Mouse (Mus musculus) liver, embryonic 14.5 days (tissue): Measurements from ENCODE around the gene Socs4. TPM values are rescaled to one million over a fixed set of nuclear protein-coding genes. Genes with fewer than 3 reads are reported as not detected.

Source experiments
- ATAC-seq: fragments of 200-750 bp; cut with Nextera tagmentation; 2 replicates; pipeline ENCODE4 v1.8.0; 2017; ENCODE audit warnings: moderate number of reproducible peaks, mild to moderate bottlenecking, moderate library complexity; ENCODE audit not compliant: insufficient read depth
- DNase-seq, 3 experiments: peaks; one replicate each; pipeline ENCODE4 v3.0.0-alpha.2; 2012 to 2013; ENCODE audit warnings: low read depth in 3 of 3, low spot score in 3 of 3
- H3K27ac ChIP-seq: fragments of 300-500 bp; sonication (generic); 2 replicates; pipeline ENCODE4 v1.5.1; 2014; ENCODE audit warnings: moderate library complexity, mild to moderate bottlenecking, control low read depth, inconsistent platforms
- H3K27me3 ChIP-seq: fragments of 300-500 bp; sonication (generic); 2 replicates; pipeline ENCODE4 v1.6.1; 2014; ENCODE audit warnings: mild to moderate bottlenecking, low read length, moderate library complexity; ENCODE audit not compliant: control insufficient read depth, insufficient read depth
- H3K36me3 ChIP-seq: fragments of 300-500 bp; sonication (generic); replicated peaks from 2 replicates; pipeline ENCODE4 v1.6.1; 2014; ENCODE audit warnings: low read depth; ENCODE audit not compliant: control insufficient read depth, insufficient read depth
- H3K4me1 ChIP-seq, 2 experiments: fragments of 200-500 bp in 1 of 2; fragments of 300-500 bp in 1 of 2; sonication (generic) in 1 of 2; replicated peaks; 2 replicates each; pipeline ENCODE4 v1.6.1; 2012 to 2014; ENCODE audit warnings: antibody characterized with exemption in 1 of 2, inconsistent platforms in 1 of 2, low read length in 1 of 2; ENCODE audit not compliant: control insufficient read depth in 2 of 2, insufficient read depth in 2 of 2
- H3K4me2 ChIP-seq: fragments of 300-500 bp; sonication (generic); 2 replicates; pipeline ENCODE4 v1.6.1; 2014; ENCODE audit warnings: low read depth, mild to moderate bottlenecking, control low read depth, moderate library complexity
- H3K4me3 ChIP-seq, 2 experiments: fragments of 200-500 bp in 1 of 2; fragments of 300-500 bp in 1 of 2; sonication (generic) in 1 of 2; 2 replicates each; pipeline ENCODE4 v1.5.1; 2012 to 2014; ENCODE audit warnings: low read depth in 2 of 2, low read length in 2 of 2, mild to moderate bottlenecking in 2 of 2, control low read depth in 1 of 2, inconsistent platforms in 1 of 2, moderate library complexity in 1 of 2; ENCODE audit not compliant: insufficient read depth in 1 of 2
- H3K9ac ChIP-seq: fragments of 300-500 bp; sonication (generic); replicated peaks from 2 replicates; pipeline ENCODE4 v1.6.1; 2014; ENCODE audit warnings: mild to moderate bottlenecking, control low read depth, moderate library complexity
- H3K9me3 ChIP-seq: fragments of 300-500 bp; sonication (generic); 2 replicates; pipeline ENCODE4 v1.6.1; 2016; ENCODE audit warnings: low read length, mixed read lengths; ENCODE audit not compliant: control insufficient read depth
- CTCF ChIP-seq: IDR thresholded peaks from 2 replicates; pipeline ENCODE4 v1.5.1; 2016; ENCODE audit warnings: antibody characterized with exemption, low read depth, control low read depth
- EP300 ChIP-seq: IDR thresholded peaks from 2 replicates; pipeline ENCODE4 v1.6.1; 2016; ENCODE audit warnings: antibody characterized with exemption, low read depth
- WGBS: fragments of 180-500 bp; shearing (Covaris S2); extraction: QIAGEN DNeasy Blood & Tissue Kit; methylation state at CpG from one replicate; pipeline ENCODE4 v1.1.7; 2014; ENCODE audit not compliant: insufficient replicate concordance; 5-methylcytosine and 5-hydroxymethylcytosine counted together
- polyA plus RNA-seq, 2 experiments: library from polyadenylated mRNA; depleted of rRNA in 1 of 2; stranded (reverse) in 1 of 2; unstranded in 1 of 2; fragments of >200 nt; fragmentation: Nextera tagmentation in 1 of 2; extraction: Ambion mirVana in 1 of 2; gene quantifications; 2 replicates each; pipeline versions ENCODE4 v1.2.1 to v1.2.3; 2012 to 2014

Gene Socs4
- polyA plus RNA-seq, 2 experiments, result 3.0 to 5.2 TPM

GRCm38 (mm10) chr14:47291772-47292171 lies 15.0 kb downstream of the Socs4 start:
- 82% methylated on average over 1 of the region's 1 CpGs for WGBS
- Histone ChIP-seq H3K4me3 (no peak overlapping the region), H3K9me3 (no peaks in the 10 kb centered on the region), H3K9ac (no peak overlapping the region), H3K27ac (no peak overlapping the region), H3K4me2 (no peak overlapping the region), H3K36me3 (peaks cover 11% of the 10 kb centered on the region), H3K4me1 (peaks cover 2 to 12% of the 10 kb centered on the region in 2 experiments), H3K27me3 (no peaks in the 10 kb centered on the region)
- DNase-seq (no peak), ATAC-seq (no peak)
- TF ChIP-seq CTCF (no peak), EP300 (no peak)

GRCm38 (mm10) chr14:47294136-47294535 lies 17.4 kb downstream of the Socs4 start:
- H3K9me3 ChIP-seq, result no peaks in the 10 kb centered on the region
- H3K27ac ChIP-seq, result no peak overlapping the region
- 68% methylated on average over 4 of the region's 4 CpGs for WGBS
- H3K4me2 ChIP-seq, result no peak overlapping the region; the same call in 1 of the 2 replicates
- H3K9ac ChIP-seq, result no peak overlapping the region
- no peak for ATAC-seq
- peaks cover 11% of the 10 kb centered on the region for H3K36me3 ChIP-seq
- H3K4me3 ChIP-seq, result no peak overlapping the region
- peaks cover 13 to 20% of the 10 kb centered on the region in 2 experiments for H3K4me1 ChIP-seq
- no peak for DNase-seq
- no peaks in the 10 kb centered on the region for H3K27me3 ChIP-seq
- TF ChIP-seq EP300, result no peak
- TF ChIP-seq CTCF, result no peak

GRCm38 (mm10) chr14:47296232-47296631 lies 19.5 kb downstream of the Socs4 start:
- no peak overlapping the region for H3K27ac ChIP-seq

GRCm38 (mm10) chr14:47297785-47298407 lies 21.2 kb downstream of the Socs4 start, which contains the start of gene Mapk1ip1l:
Gene Mapk1ip1l, plus strand, starts transcription at chr14:47298266.
- WGBS, result under 1% methylated on average over 34 of the region's 34 CpGs

More at GRCm38 (mm10) chr14:47296232-47296631, 19.5 kb downstream of the Socs4 start:
- TF ChIP-seq EP300 (no peak), CTCF (no peak)
- DNase-seq (no peak), ATAC-seq (no peak)
- peak overlapping the region; percentile 23; the same call in 1 of the 2 replicates for H3K4me2 ChIP-seq
- H3K36me3 ChIP-seq, result no peaks in the 10 kb centered on the region; the same call in 1 of the 2 replicates
- peaks cover 24 to 25% of the 10 kb centered on the region in 2 experiments for H3K4me1 ChIP-seq
- WGBS, result 41% methylated on average over 2 of the region's 2 CpGs
- no peaks in the 10 kb centered on the region for H3K9me3 ChIP-seq
- H3K27me3 ChIP-seq, result no peaks in the 10 kb centered on the region
- H3K4me3 ChIP-seq, result no peak overlapping the region
- no peak overlapping the region for H3K9ac ChIP-seq

GRCm38 (mm10) chr14:47298408-47298792 lies 21.7 kb downstream of the Socs4 start:
- peak overlapping the region; percentile 92 to 97 for H3K4me3 ChIP-seq
- peak overlapping the region; percentile 74 for H3K27ac ChIP-seq
- peak overlapping the region; percentile 84 for H3K4me2 ChIP-seq
- H3K4me1 ChIP-seq, result peaks cover 24 to 31% of the 10 kb centered on the region in 2 experiments
- no peaks in the 10 kb centered on the region for H3K9me3 ChIP-seq
- DNase-seq (no peak), ATAC-seq (peak; percentile 49; the same call in 1 of the 2 replicates)
- H3K9ac ChIP-seq, result peak overlapping the region; percentile 99
- H3K36me3 ChIP-seq, result peaks cover 4% of the 10 kb centered on the region; the same call in 1 of the 2 replicates
- WGBS, result under 1% methylated on average over 37 of the region's 38 CpGs
- no peak for TF ChIP-seq CTCF
- no peak for TF ChIP-seq EP300
- no peaks in the 10 kb centered on the region for H3K27me3 ChIP-seq

More at GRCm38 (mm10) chr14:47297785-47298407, 21.2 kb downstream of the Socs4 start, which contains the start of gene Mapk1ip1l:
- Histone ChIP-seq H3K4me3 (peak within 1 kb of the TSS; percentile 92 to 97), H3K4me1 (peaks cover 24 to 27% of the 10 kb centered on the region in 2 experiments), H3K4me2 (peak within 1 kb of the TSS; percentile 84), H3K9me3 (no peaks in the 10 kb centered on the region), H3K36me3 (peaks cover 4% of the 10 kb centered on the region; the same call in 1 of the 2 replicates), H3K27ac (peak within 1 kb of the TSS; percentile 74), H3K9ac (peak within 1 kb of the TSS; percentile 99), H3K27me3 (no peaks in the 10 kb centered on the region)
- ATAC-seq, result peak; percentile 81
- DNase-seq, result peak; percentile 66 to 75 (median 74)
- peak; percentile 97 for TF ChIP-seq CTCF
- TF ChIP-seq EP300, result no peak
